Mouse (Mus musculus): ENCODE measurements around the gene Nrd1. TPM values are rescaled to one million over a fixed set of nuclear protein-coding genes. Genes with fewer than 3 reads are reported as not detected.
A peak's percentile ranks its signal among the peaks of the same experiment; 100 is the strongest.

The Nrd1 gene
- polyA plus RNA-seq, 1 experiment from 2014 or later: 73.6 TPM

GRCm38 (mm10) chr4:108990032-108990431 lies 10.4 kb upstream of the Nrd1 start:
- Histone ChIP-seq H3K36me3 (no peaks in the 10 kb centered on the region), H3K27ac (replicated peaks) (no peak overlapping the region), H3K4me2 (no peak overlapping the region), H3K27me3 (no peaks in the 10 kb centered on the region), H3K4me1 (replicated peaks) (no peaks in the 10 kb centered on the region), H3K9me3 (no peaks in the 10 kb centered on the region), H3K9ac (no peak overlapping the region), H3K4me3 (no peak overlapping the region)
- no peak for ATAC-seq (ENCODE audit: low FRiP score, low read depth)

- Histone ChIP-seq H3K9me3 (no peaks in the 10 kb centered on the region), H3K4me3 (no peak overlapping the region), H3K9ac (no peak overlapping the region), H3K4me2 (no peak overlapping the region), H3K36me3 (no peaks in the 10 kb centered on the region), H3K27ac (replicated peaks) (no peak overlapping the region), H3K27me3 (no peaks in the 10 kb centered on the region), H3K4me1 (replicated peaks) (no peaks in the 10 kb centered on the region)
- 90% methylated on average over 6 of the region's 6 CpGs for WGBS
- ATAC-seq (ENCODE audit: low FRiP score, low read depth): no peak
These were observed 9.9 kb upstream of the Nrd1 start for GRCm38 (mm10) chr4:108990571-108990970.

GRCm38 (mm10) chr4:108991811-108992210 lies 8.6 kb upstream of the Nrd1 start:
- no peak overlapping the region for H3K9ac ChIP-seq
- no peak for ATAC-seq (ENCODE audit: low FRiP score, low read depth)

GRCm38 (mm10) chr4:108992978-108993377 lies 7.5 kb upstream of the Nrd1 start:
- Histone ChIP-seq H3K4me2 (no peak overlapping the region), H3K4me1 (replicated peaks) (no peaks in the 10 kb centered on the region), H3K27me3 (no peaks in the 10 kb centered on the region), H3K4me3 (no peak overlapping the region), H3K9ac (no peak overlapping the region), H3K9me3 (no peaks in the 10 kb centered on the region), H3K27ac (replicated peaks) (no peak overlapping the region), H3K36me3 (no peaks in the 10 kb centered on the region)
- ATAC-seq (ENCODE audit: low FRiP score, low read depth): no peak
- WGBS: 55% methylated on average over 2 of the region's 2 CpGs

More at GRCm38 (mm10) chr4:108991811-108992210, 8.6 kb upstream of the Nrd1 start:
- Histone ChIP-seq H3K4me1 (replicated peaks) (no peaks in the 10 kb centered on the region), H3K36me3 (no peaks in the 10 kb centered on the region), H3K4me2 (no peak overlapping the region), H3K27ac (replicated peaks) (no peak overlapping the region), H3K4me3 (no peak overlapping the region), H3K9me3 (no peaks in the 10 kb centered on the region), H3K27me3 (no peaks in the 10 kb centered on the region)

- ATAC-seq (ENCODE audit: low FRiP score, low read depth): 0 out of 2 replicates have a peak, but pooled peaks have one; percentile 9
- under 1% methylated on average over 18 of the region's 18 CpGs for WGBS
These were observed 506 bp downstream of the Nrd1 start for GRCm38 (mm10) chr4:109000961-109001360.

GRCm38 (mm10) chr4:109008046-109008445 lies 7.6 kb downstream of the Nrd1 start:
- Histone ChIP-seq H3K9me3 (no peaks in the 10 kb centered on the region), H3K4me3 (no peak overlapping the region), H3K9ac (no peak overlapping the region), H3K27me3 (no peaks in the 10 kb centered on the region), H3K4me2 (no peak overlapping the region), H3K36me3 (0 out of 2 replicates have a peak, but pooled peaks cover 4% of the 10 kb centered on the region), H3K4me1 (replicated peaks) (peaks cover 8% of the 10 kb centered on the region), H3K27ac (replicated peaks) (no peak overlapping the region)
- ATAC-seq (ENCODE audit: low FRiP score, low read depth): no peak
- WGBS: 97% methylated on average over 1 of the region's 1 CpGs

More at GRCm38 (mm10) chr4:109000961-109001360, 506 bp downstream of the Nrd1 start:
- H3K27ac ChIP-seq (replicated peaks): peak overlapping the region; percentile 94
- no peaks in the 10 kb centered on the region for H3K27me3 ChIP-seq
- no peaks in the 10 kb centered on the region for H3K9me3 ChIP-seq
- H3K36me3 ChIP-seq: 0 out of 2 replicates have a peak, but pooled peaks cover 4% of the 10 kb centered on the region
- peak overlapping the region; percentile 86 for H3K4me3 ChIP-seq
- peak overlapping the region; percentile 84 for H3K4me2 ChIP-seq
- H3K4me1 ChIP-seq (replicated peaks): peaks cover 32% of the 10 kb centered on the region
- peak overlapping the region; percentile 65 for H3K9ac ChIP-seq

- Histone ChIP-seq H3K4me3 (no peak overlapping the region), H3K9me3 (no peaks in the 10 kb centered on the region), H3K9ac (no peak overlapping the region), H3K36me3 (peaks cover 17% of the 10 kb centered on the region; the same call in 1 of the 2 replicates), H3K4me1 (replicated peaks) (no peaks in the 10 kb centered on the region), H3K27ac (replicated peaks) (no peak overlapping the region), H3K4me2 (no peak overlapping the region), H3K27me3 (no peaks in the 10 kb centered on the region)
- WGBS: 92% methylated on average over 4 of the region's 4 CpGs
- ATAC-seq (ENCODE audit: low FRiP score, low read depth): no peak
These were observed 13.6 kb downstream of the Nrd1 start for GRCm38 (mm10) chr4:109014091-109014490.

GRCm38 (mm10) chr4:109017441-109017840 lies 17.0 kb downstream of the Nrd1 start:
- H3K4me2 ChIP-seq: no peak overlapping the region

GRCm38 (mm10) chr4:109019301-109019700 lies 18.8 kb downstream of the Nrd1 start:
- 77% methylated on average over 4 of the region's 4 CpGs for WGBS
- ATAC-seq (ENCODE audit: low FRiP score, low read depth): no peak
- Histone ChIP-seq H3K4me3 (no peak overlapping the region), H3K4me2 (no peak overlapping the region), H3K4me1 (replicated peaks) (no peaks in the 10 kb centered on the region), H3K27me3 (no peaks in the 10 kb centered on the region), H3K27ac (replicated peaks) (no peak overlapping the region), H3K36me3 (peaks cover 22% of the 10 kb centered on the region), H3K9me3 (no peaks in the 10 kb centered on the region), H3K9ac (no peak overlapping the region)

More at GRCm38 (mm10) chr4:109017441-109017840, 17.0 kb downstream of the Nrd1 start:
- H3K27ac ChIP-seq (replicated peaks): no peak overlapping the region
- no peak overlapping the region for H3K9ac ChIP-seq
- ATAC-seq (ENCODE audit: low FRiP score, low read depth): no peak
- H3K4me3 ChIP-seq: no peak overlapping the region
- H3K27me3 ChIP-seq: no peaks in the 10 kb centered on the region
- 72% methylated on average over 7 of the region's 7 CpGs for WGBS
- H3K36me3 ChIP-seq: peaks cover 25% of the 10 kb centered on the region
- H3K9me3 ChIP-seq: no peaks in the 10 kb centered on the region
- no peaks in the 10 kb centered on the region for H3K4me1 ChIP-seq (replicated peaks)

GRCm38 (mm10) chr4:109021976-109022375 lies 21.5 kb downstream of the Nrd1 start:
- Histone ChIP-seq H3K27me3 (no peaks in the 10 kb centered on the region), H3K36me3 (peaks cover 30% of the 10 kb centered on the region), H3K4me3 (no peak overlapping the region), H3K4me1 (replicated peaks) (no peaks in the 10 kb centered on the region), H3K4me2 (no peak overlapping the region), H3K9me3 (no peaks in the 10 kb centered on the region), H3K9ac (no peak overlapping the region), H3K27ac (replicated peaks) (no peak overlapping the region)
- no peak for ATAC-seq (ENCODE audit: low FRiP score, low read depth)
- WGBS: 86% methylated on average over 1 of the region's 1 CpGs

GRCm38 (mm10) chr4:109025061-109025460 lies 24.6 kb downstream of the Nrd1 start:
- no peak overlapping the region for H3K4me2 ChIP-seq
- no peaks in the 10 kb centered on the region for H3K9me3 ChIP-seq
- H3K4me1 ChIP-seq (replicated peaks): no peaks in the 10 kb centered on the region
- ATAC-seq (ENCODE audit: low FRiP score, low read depth): no peak
- 69% methylated on average over 3 of the region's 3 CpGs for WGBS
- no peak overlapping the region for H3K4me3 ChIP-seq
- peaks cover 25% of the 10 kb centered on the region for H3K36me3 ChIP-seq
- no peak overlapping the region for H3K27ac ChIP-seq (replicated peaks)
- no peak overlapping the region for H3K9ac ChIP-seq
- H3K27me3 ChIP-seq: no peaks in the 10 kb centered on the region

- Histone ChIP-seq H3K4me1 (replicated peaks) (no peaks in the 10 kb centered on the region), H3K4me3 (no peak overlapping the region), H3K4me2 (no peak overlapping the region), H3K27ac (replicated peaks) (no peak overlapping the region), H3K36me3 (peaks cover 37% of the 10 kb centered on the region), H3K9me3 (no peaks in the 10 kb centered on the region), H3K9ac (no peak overlapping the region), H3K27me3 (no peaks in the 10 kb centered on the region)
- WGBS: 42% methylated on average over 3 of the region's 3 CpGs
- ATAC-seq (ENCODE audit: low FRiP score, low read depth): no peak
These were observed 26.1 kb downstream of the Nrd1 start for GRCm38 (mm10) chr4:109026543-109026942.

- H3K9me3 ChIP-seq: no peaks in the 10 kb centered on the region
- H3K4me1 ChIP-seq (replicated peaks): no peaks in the 10 kb centered on the region
- no peak overlapping the region for H3K4me2 ChIP-seq
- H3K4me3 ChIP-seq: no peak overlapping the region
- no peak for ATAC-seq (ENCODE audit: low FRiP score, low read depth)
- WGBS: 93% methylated on average over 2 of the region's 2 CpGs
- no peak overlapping the region for H3K27ac ChIP-seq (replicated peaks)
- no peak overlapping the region for H3K9ac ChIP-seq
- H3K36me3 ChIP-seq: peaks cover 54% of the 10 kb centered on the region
- H3K27me3 ChIP-seq: no peaks in the 10 kb centered on the region
These were observed 29.4 kb downstream of the Nrd1 start for GRCm38 (mm10) chr4:109029857-109030256.

Measured in hindbrain, embryonic 15.5 days (tissue).